Mouse (Mus musculus): Measurements from ENCODE around the gene C5ar2. TPM values are rescaled to one million over a fixed set of nuclear protein-coding genes. Genes with fewer than 3 reads are reported as not detected.

C5ar2 gene
- polyA plus RNA-seq, 1 experiment from 2014 or later = 0.14 TPM

- H3K9ac ChIP-seq (ENCODE audit: low read depth, low read length) = no peak overlapping the region
- H3K9me3 ChIP-seq (replicated peaks; ENCODE audit: control insufficient read depth, low read length, poor library complexity, severe bottlenecking) = no peaks in the 10 kb centered on the region
- H3K4me3 ChIP-seq (ENCODE audit: low read depth, low read length) = no peak overlapping the region
- no peaks in the 10 kb centered on the region for H3K27me3 ChIP-seq (ENCODE audit: control insufficient read depth, insufficient read depth, low read depth, low read length)
- WGBS = 95% methylated on average over 21 of the region's 21 CpGs
- no peak overlapping the region for H3K27ac ChIP-seq (ENCODE audit: low read length)
- H3K4me2 ChIP-seq (ENCODE audit: low read length) = no peak overlapping the region
- H3K4me1 ChIP-seq (ENCODE audit: control insufficient read depth, insufficient read depth, low read length) = no peaks in the 10 kb centered on the region
- ATAC-seq = no peak
- peaks cover 34% of the 10 kb centered on the region for H3K36me3 ChIP-seq (ENCODE audit: control insufficient read depth, insufficient read depth, low read length)
Observed at GRCm38 (mm10) chr7:16208781-16209665, 34.9 kb downstream of the C5ar2 start.

- no peaks in the 10 kb centered on the region for H3K9me3 ChIP-seq (replicated peaks; ENCODE audit: control insufficient read depth, low read length, poor library complexity, severe bottlenecking)
- peaks cover 37% of the 10 kb centered on the region for H3K36me3 ChIP-seq (ENCODE audit: control insufficient read depth, insufficient read depth, low read length)
- no peak overlapping the region for H3K4me3 ChIP-seq (ENCODE audit: low read depth, low read length)
- no peak overlapping the region for H3K9ac ChIP-seq (ENCODE audit: low read depth, low read length)
- H3K4me2 ChIP-seq (ENCODE audit: low read length) = no peak overlapping the region
- H3K4me1 ChIP-seq (ENCODE audit: control insufficient read depth, insufficient read depth, low read length) = no peaks in the 10 kb centered on the region
- H3K27ac ChIP-seq (ENCODE audit: low read length) = no peak overlapping the region
- 90% methylated on average over 10 of the region's 10 CpGs for WGBS
- ATAC-seq = no peak
- no peaks in the 10 kb centered on the region for H3K27me3 ChIP-seq (ENCODE audit: control insufficient read depth, insufficient read depth, low read depth, low read length)
Observed at GRCm38 (mm10) chr7:16207496-16207895, 36.5 kb downstream of the C5ar2 start.

GRCm38 (mm10) chr7:16207076-16207475, 36.9 kb downstream of the C5ar2 start:
- H3K27me3 ChIP-seq (ENCODE audit: control insufficient read depth, insufficient read depth, low read depth, low read length) = no peaks in the 10 kb centered on the region
- 85% methylated on average over 7 of the region's 7 CpGs for WGBS
- H3K9ac ChIP-seq (ENCODE audit: low read depth, low read length) = no peak overlapping the region
- H3K9me3 ChIP-seq (replicated peaks; ENCODE audit: control insufficient read depth, low read length, poor library complexity, severe bottlenecking) = no peaks in the 10 kb centered on the region
- no peak for ATAC-seq
- H3K4me1 ChIP-seq (ENCODE audit: control insufficient read depth, insufficient read depth, low read length) = no peaks in the 10 kb centered on the region
- no peak overlapping the region for H3K4me2 ChIP-seq (ENCODE audit: low read length)
- no peak overlapping the region for H3K4me3 ChIP-seq (ENCODE audit: low read depth, low read length)
- no peak overlapping the region for H3K27ac ChIP-seq (ENCODE audit: low read length)
- H3K36me3 ChIP-seq (ENCODE audit: control insufficient read depth, insufficient read depth, low read length) = peaks cover 36% of the 10 kb centered on the region

- Histone ChIP-seq H3K4me1 (ENCODE audit: control insufficient read depth, insufficient read depth, low read length) (no peaks in the 10 kb centered on the region), H3K4me2 (ENCODE audit: low read length) (no peak overlapping the region), H3K27me3 (ENCODE audit: control insufficient read depth, insufficient read depth, low read depth, low read length) (no peaks in the 10 kb centered on the region), H3K9me3 (replicated peaks; ENCODE audit: control insufficient read depth, low read length, poor library complexity, severe bottlenecking) (no peaks in the 10 kb centered on the region), H3K36me3 (ENCODE audit: control insufficient read depth, insufficient read depth, low read length) (peaks cover 36% of the 10 kb centered on the region), H3K4me3 (ENCODE audit: low read depth, low read length) (no peak overlapping the region), H3K9ac (ENCODE audit: low read depth, low read length) (no peak overlapping the region), H3K27ac (ENCODE audit: low read length) (no peak overlapping the region)
- ATAC-seq = no peak
- 86% methylated on average over 8 of the region's 9 CpGs for WGBS
Observed at GRCm38 (mm10) chr7:16204791-16205190, 39.2 kb downstream of the C5ar2 start.

GRCm38 (mm10) chr7:16203505-16203903, 40.5 kb downstream of the C5ar2 start:
- H3K4me3 ChIP-seq (ENCODE audit: low read depth, low read length) = no peak overlapping the region
- H3K27me3 ChIP-seq (ENCODE audit: control insufficient read depth, insufficient read depth, low read depth, low read length) = no peaks in the 10 kb centered on the region
- 93% methylated on average over 12 of the region's 13 CpGs for WGBS
- no peak for ATAC-seq
- no peak overlapping the region for H3K27ac ChIP-seq (ENCODE audit: low read length)
- H3K9me3 ChIP-seq (replicated peaks; ENCODE audit: control insufficient read depth, low read length, poor library complexity, severe bottlenecking) = no peaks in the 10 kb centered on the region
- no peaks in the 10 kb centered on the region for H3K4me1 ChIP-seq (ENCODE audit: control insufficient read depth, insufficient read depth, low read length)
- H3K9ac ChIP-seq (ENCODE audit: low read depth, low read length) = no peak overlapping the region
- H3K36me3 ChIP-seq (ENCODE audit: control insufficient read depth, insufficient read depth, low read length) = peaks cover 33% of the 10 kb centered on the region
- no peak overlapping the region for H3K4me2 ChIP-seq (ENCODE audit: low read length)

- no peak overlapping the region for H3K4me2 ChIP-seq (ENCODE audit: low read length)
- no peaks in the 10 kb centered on the region for H3K9me3 ChIP-seq (replicated peaks; ENCODE audit: control insufficient read depth, low read length, poor library complexity, severe bottlenecking)
- WGBS = 86% methylated on average over 15 of the region's 15 CpGs
- H3K4me1 ChIP-seq (ENCODE audit: control insufficient read depth, insufficient read depth, low read length) = no peaks in the 10 kb centered on the region
- no peak overlapping the region for H3K4me3 ChIP-seq (ENCODE audit: low read depth, low read length)
- H3K27me3 ChIP-seq (ENCODE audit: control insufficient read depth, insufficient read depth, low read depth, low read length) = no peaks in the 10 kb centered on the region
- no peak overlapping the region for H3K27ac ChIP-seq (ENCODE audit: low read length)
- peaks cover 37% of the 10 kb centered on the region for H3K36me3 ChIP-seq (ENCODE audit: control insufficient read depth, insufficient read depth, low read length)
- no peak overlapping the region for H3K9ac ChIP-seq (ENCODE audit: low read depth, low read length)
- ATAC-seq = no peak
Observed at GRCm38 (mm10) chr7:16202756-16203504, 41.0 kb downstream of the C5ar2 start.

- H3K9me3 ChIP-seq (replicated peaks; ENCODE audit: control insufficient read depth, low read length, poor library complexity, severe bottlenecking) = no peaks in the 10 kb centered on the region
- H3K4me2 ChIP-seq (ENCODE audit: low read length) = no peak overlapping the region
- no peak overlapping the region for H3K27ac ChIP-seq (ENCODE audit: low read length)
- H3K36me3 ChIP-seq (ENCODE audit: control insufficient read depth, insufficient read depth, low read length) = peaks cover 38% of the 10 kb centered on the region
- H3K9ac ChIP-seq (ENCODE audit: low read depth, low read length) = no peak overlapping the region
- no peaks in the 10 kb centered on the region for H3K27me3 ChIP-seq (ENCODE audit: control insufficient read depth, insufficient read depth, low read depth, low read length)
- no peak overlapping the region for H3K4me3 ChIP-seq (ENCODE audit: low read depth, low read length)
- no peak for ATAC-seq
- WGBS = 83% methylated on average over 6 of the region's 6 CpGs
- H3K4me1 ChIP-seq (ENCODE audit: control insufficient read depth, insufficient read depth, low read length) = no peaks in the 10 kb centered on the region
Observed at GRCm38 (mm10) chr7:16201136-16201535, 42.8 kb downstream of the C5ar2 start.

GRCm38 (mm10) chr7:16198540-16198939, 45.4 kb downstream of the C5ar2 start:
- H3K27me3 ChIP-seq (ENCODE audit: control insufficient read depth, insufficient read depth, low read depth, low read length) = no peaks in the 10 kb centered on the region
- H3K27ac ChIP-seq (ENCODE audit: low read length) = no peak overlapping the region
- H3K36me3 ChIP-seq (ENCODE audit: control insufficient read depth, insufficient read depth, low read length) = peaks cover 29% of the 10 kb centered on the region
- WGBS = 91% methylated on average over 11 of the region's 11 CpGs
- no peak overlapping the region for H3K4me2 ChIP-seq (ENCODE audit: low read length)
- H3K9me3 ChIP-seq (replicated peaks; ENCODE audit: control insufficient read depth, low read length, poor library complexity, severe bottlenecking) = no peaks in the 10 kb centered on the region
- no peak overlapping the region for H3K9ac ChIP-seq (ENCODE audit: low read depth, low read length)
- no peaks in the 10 kb centered on the region for H3K4me1 ChIP-seq (ENCODE audit: control insufficient read depth, insufficient read depth, low read length)
- no peak overlapping the region for H3K4me3 ChIP-seq (ENCODE audit: low read depth, low read length)
- no peak for ATAC-seq

GRCm38 (mm10) chr7:16197166-16197565, 46.8 kb downstream of the C5ar2 start:
- H3K9ac ChIP-seq (ENCODE audit: low read depth, low read length) = no peak overlapping the region
- 89% methylated on average over 5 of the region's 5 CpGs for WGBS
- H3K27me3 ChIP-seq (ENCODE audit: control insufficient read depth, insufficient read depth, low read depth, low read length) = no peaks in the 10 kb centered on the region
- H3K4me3 ChIP-seq (ENCODE audit: low read depth, low read length) = no peak overlapping the region
- no peaks in the 10 kb centered on the region for H3K9me3 ChIP-seq (replicated peaks; ENCODE audit: control insufficient read depth, low read length, poor library complexity, severe bottlenecking)
- H3K4me1 ChIP-seq (ENCODE audit: control insufficient read depth, insufficient read depth, low read length) = no peaks in the 10 kb centered on the region
- no peak overlapping the region for H3K4me2 ChIP-seq (ENCODE audit: low read length)
- peaks cover 22% of the 10 kb centered on the region for H3K36me3 ChIP-seq (ENCODE audit: control insufficient read depth, insufficient read depth, low read length)
- H3K27ac ChIP-seq (ENCODE audit: low read length) = no peak overlapping the region
- ATAC-seq = no peak

Data from midbrain, embryonic 16.5 days (tissue).